Mouse (Mus musculus): ENCODE measurements around the gene Smg7. TPM values are rescaled to one million over a fixed set of nuclear protein-coding genes. Genes with fewer than 3 reads are reported as not detected.
A peak's percentile ranks its signal among the peaks of the same experiment; 100 is the strongest.
"Not testable (repeated sequence)": the region's sequence is repeated elsewhere in the genome, so short reads cannot be mapped to it uniquely, and the experiment has no call there.

Smg7 gene
- total RNA-seq (2021), result 10 to 100 TPM; 80.8 to 84.8 TPM

DNA sequence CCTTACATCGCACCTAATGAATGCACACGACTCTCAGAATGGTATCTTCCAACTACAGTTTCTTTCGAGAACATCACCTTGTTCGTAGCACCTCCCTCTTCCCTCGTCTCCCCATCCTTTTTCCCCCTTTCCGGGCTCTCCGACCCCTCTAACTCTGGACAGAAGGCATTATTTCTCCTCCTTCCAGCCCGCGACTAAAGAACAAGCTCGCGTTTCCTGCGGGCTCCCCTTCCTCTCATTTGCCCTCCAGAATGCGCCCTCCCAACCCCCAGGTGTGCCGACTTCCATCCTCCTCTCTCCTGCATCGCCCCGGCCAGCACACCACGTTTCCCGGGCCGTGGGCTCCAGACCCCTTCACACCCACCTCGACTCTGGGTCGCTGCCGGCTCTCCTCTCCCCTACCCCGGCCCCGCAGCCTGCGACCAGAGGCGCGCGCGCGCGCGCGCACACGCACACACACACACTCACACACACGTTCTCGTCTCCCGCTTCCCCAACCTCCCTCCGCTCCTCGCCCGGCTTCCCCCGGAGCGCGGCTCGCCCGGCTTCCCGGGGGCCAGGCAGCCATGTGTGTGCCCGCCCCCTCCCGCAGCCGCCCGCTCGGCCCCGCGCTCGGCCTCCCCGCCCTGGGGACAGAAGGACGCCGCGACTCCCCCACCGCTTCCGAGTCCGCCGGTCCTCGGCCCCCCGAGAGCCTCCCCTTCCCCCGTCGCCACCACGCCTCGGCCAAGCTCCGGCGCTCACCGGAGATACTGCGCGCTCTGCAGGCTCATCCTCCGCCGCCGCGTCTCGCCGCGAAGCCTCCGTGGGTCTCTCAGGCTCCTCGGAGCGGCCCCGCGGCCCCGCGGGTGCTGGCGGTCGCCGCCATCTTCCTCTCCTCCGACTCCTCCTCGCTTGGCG, at the start of gene Smg7:
TSS of gene Smg7 (minus strand) at position 882 of the 900 bp plus-strand sequence.
- peak; percentile 70 for DNase-seq
- intact Hi-C loops (cut with DNase I), result no loop called here

DNA sequence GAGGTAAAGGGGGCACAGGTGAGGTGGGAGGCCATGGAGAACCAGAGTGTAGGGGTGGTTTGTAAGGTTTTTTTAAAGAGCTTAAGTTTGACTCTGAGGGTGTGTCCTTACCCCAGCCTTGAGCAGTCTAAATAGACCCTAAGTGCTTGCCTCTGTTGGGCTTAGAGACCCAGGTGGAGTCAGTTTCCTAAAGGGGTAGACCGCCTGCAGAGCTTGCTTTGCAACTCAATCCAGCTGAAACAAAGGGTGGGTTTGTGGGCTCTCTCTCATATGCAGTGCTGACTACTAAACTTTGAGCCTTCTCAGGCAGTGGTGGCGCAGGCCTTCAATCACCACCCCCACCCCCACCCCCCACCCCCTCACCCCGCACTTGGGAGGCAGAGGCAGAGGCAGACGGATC, 40.5 kb upstream of the Smg7 start:
- no peak for DNase-seq
- intact Hi-C loops (cut with DNase I), result no loop called here

DNA sequence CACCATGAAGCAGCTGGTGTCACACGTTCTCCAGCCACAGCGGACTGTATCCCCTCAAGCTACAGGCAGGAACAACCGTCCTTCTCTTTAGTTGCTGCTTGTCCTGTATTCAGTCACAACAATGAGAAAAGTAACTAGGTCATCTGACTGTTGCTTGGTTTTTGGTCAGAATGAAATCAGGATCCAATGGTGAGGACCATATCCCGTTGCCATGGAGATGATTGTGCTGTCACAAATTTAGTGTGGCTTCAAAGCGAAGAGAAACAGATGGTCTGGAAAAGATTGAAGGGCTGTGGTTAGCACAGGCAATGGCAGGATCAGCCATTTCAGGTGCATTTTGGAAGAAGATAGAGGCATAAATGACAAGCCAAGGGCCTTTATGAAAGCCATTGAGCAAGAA, 33.9 kb upstream of the Smg7 start:
- intact Hi-C loops (cut with DNase I), result no loop called here
- no peak for DNase-seq

DNA sequence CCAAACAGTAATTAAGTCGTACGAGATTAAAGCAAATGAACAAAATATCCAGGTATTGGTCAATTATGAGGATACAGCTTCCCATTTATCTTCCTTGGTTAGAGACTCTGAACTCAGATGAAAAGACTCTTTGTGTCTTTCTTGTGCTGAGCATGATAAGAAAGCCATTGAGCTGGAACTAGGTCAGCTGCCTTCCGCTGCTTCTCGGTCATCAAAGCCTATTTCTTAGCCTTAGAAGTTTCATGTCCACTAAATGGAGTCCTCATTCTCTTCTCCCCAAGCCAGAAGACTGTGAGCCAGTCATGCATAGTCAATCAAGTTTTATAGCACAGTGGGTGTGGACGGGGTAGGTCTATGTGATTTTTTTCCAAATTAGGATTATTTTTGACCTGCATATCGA, 33.0 kb upstream of the Smg7 start:
- intact Hi-C loops (cut with DNase I), result no loop called here
- DNase-seq, result no peak

DNA sequence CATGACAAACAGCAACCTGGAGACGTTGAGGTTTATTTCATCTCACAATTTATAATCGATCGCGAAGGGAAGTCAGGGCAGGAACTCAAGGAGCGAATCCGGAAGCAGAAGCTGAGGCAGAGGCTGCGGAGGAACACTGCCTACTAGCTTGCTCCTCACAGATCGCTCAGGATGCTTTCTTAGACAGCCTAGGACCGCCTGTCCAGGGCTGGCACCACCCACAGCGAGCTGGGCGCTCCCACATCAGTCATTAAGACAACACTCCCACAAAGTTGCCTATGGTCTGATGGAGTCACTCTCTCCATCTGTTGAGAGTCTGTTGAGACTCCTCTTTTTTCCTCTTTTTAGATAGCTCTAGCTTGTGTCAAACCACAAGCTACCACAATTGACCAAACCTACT, 31.5 kb upstream of the Smg7 start:
- intact Hi-C loops (cut with DNase I), result no loop called here
- no peak for DNase-seq

DNA sequence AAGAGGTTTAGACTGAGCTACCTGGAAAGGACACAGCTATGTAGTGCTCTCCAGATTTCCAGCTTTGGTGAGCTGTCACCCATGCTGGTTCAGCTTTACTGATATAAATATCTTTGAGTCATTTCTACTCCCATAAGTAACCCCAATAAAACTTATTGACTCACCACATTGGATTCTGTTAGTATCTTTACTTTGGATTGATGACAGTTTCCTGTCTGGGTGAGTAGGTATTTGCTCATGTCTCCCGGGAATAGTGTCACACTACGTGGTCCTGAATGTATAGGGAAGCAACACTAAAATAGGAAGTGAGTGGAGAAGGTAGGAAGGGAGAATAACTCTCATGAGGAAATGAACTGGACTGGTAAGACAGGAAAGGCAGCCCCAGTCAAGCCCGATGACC, 19.3 kb upstream of the Smg7 start:
- no peak for DNase-seq
- intact Hi-C loops (cut with DNase I), result no loop called here

DNA sequence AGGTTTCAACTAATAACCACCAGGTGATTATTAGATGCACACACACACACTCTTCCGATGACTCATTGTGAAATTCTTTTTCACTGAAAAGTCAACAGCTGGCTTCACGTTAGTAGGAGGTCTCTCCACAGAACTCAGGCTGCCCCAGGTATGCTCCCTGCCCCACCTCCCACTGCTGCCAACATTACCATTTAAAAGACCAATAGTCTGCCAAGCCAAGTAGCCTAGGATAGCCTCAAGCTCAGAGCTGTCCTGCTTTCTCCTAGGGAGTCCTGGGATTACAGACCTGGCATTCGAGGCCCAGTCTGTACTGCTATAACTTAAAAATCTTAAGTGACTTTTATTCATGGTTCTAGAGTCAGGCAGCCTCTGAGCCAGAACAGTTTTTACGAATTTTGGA, 15.2 kb upstream of the Smg7 start:
- no peak for DNase-seq
- intact Hi-C loops (cut with DNase I), result no loop called here

DNA sequence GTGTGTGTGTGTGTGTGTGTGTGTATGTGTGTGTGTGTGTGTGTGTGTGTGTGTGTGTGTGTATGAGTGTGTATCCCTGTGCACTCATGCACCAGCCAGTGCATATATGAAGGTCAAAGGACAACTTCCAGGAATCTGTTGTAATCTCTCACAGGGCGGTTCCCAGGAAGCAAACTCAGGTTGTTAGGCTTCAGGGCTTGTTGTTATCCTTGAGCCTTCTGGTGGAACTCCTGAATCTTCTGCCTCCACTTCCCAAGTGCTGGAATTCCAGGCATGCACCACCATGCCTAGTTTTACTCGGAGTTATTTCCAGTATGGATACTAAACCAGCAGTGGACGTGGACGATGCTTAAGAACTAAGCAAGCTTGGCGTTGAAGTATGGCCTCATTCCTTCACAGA, 14.5 kb upstream of the Smg7 start:
- DNase-seq, result no peak
- intact Hi-C loops (cut with DNase I), result no loop called here

DNA sequence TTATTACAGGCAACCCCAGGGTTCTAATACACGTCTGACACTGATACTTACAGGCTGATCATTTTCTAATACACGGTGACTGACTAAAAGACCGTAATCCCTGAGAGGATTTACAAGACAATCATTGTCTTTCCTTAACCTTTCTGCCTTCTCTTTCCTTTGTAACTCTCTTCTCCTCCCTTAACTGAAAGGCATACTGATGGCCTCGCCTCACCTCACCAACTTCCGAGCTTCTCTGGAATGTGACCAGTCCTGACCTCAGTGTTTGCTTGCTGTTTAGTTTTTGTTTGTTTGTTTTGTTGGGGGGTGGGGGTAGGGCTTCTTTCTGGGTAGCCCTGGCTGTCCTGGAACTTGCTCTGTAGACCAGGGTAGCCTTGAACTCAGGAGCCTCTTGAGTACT, 13.3 kb upstream of the Smg7 start:
- no peak for DNase-seq
- intact Hi-C loops (cut with DNase I), result no loop called here

DNA sequence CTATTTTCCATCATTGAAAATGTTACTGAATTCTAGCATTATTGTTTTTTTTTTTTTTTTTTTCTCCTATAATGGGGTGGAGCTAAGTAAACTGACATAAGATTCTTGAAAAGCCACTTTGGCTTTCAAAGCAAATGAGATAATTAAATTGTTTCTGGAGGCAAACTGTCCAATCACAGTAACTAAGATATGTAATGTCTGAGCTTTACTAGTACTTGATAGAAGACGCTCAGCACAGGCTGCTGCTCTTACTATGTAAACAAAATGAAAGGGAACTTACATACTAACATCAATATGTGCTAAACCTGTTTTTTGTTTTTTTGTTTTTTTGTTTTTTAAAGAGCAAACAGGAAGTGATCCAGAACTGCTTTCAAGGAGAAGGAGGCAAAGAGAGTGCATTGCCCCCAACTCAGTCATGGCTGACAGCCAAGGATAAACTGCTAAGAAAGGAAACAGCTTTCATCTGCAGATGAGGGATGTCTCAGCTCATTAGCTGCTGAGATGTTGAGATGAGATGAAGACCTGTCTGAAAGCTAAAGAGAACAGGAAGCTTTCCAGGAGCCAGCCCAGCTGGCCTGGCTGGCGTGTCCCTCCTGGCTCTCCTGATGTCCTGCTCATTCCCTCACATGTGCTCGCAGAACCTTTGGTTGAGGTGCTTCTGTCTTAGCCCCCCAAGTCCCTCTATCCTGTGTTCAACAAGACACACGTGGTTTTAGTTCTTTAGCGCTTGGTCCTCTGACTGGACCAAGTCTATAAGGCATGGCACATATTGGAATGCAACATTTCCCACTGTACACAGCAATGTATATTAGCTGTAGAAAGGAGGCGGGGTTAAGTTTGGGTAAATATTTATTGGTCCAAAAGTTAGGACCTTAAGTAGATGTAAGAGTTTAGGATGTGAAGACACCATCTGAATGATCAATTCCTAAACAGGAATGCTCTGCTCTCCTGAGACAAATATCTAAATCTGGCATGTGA, 11.3 kb upstream of the Smg7 start:
- intact Hi-C loops (cut with DNase I), result no loop called here
- DNase-seq, result peak; percentile 4

DNA sequence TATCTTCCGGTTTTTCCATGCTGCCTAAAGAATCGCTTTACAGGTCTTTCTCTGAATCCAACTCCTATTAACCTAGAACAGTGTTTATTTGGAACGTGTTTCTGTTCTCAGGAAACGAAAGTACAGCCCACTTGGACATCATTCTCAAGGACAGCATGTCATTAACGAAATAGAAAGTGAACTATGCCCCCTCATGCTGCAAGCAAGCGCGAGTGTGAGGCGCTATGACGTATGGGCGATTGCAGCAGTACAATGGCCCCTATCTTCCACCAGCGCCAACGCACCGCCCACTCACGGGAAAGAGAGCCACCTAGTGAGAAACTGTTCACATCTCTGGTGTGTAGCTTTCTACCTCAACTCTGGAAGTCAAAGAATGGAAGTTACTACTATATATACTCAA, 2.0 kb upstream of the Smg7 start:
- intact Hi-C loops (cut with DNase I), result no loop called here
- DNase-seq, result peak; percentile 80

DNA sequence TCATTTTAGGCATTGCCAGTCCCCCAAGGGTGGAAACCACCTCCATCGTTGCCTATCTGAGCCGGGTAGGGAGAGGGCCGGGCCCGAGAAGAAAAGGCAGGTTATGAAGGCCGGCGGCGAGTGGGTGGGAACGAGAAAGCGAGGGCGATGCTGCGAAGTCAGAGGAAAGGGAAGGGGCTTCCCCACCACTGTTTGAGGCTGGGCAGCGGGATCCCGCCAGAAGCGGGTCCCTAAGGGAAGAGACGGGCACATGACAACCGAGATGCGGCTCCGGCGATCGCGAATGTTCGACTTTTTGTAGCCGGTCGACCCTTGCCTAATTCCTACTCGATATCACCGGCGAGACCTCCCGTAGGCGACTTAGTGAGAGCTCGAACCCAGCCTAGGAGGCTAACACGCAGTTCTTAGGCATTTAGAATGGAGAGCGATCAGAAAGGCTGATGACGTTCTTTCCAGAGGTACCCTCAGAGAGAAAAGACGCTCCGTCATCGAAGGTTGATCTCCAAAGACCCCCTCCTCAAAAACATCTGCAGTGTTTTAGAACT, 1.2 kb upstream of the Smg7 start:
- intact Hi-C loops (cut with DNase I), result no loop called here

DNA sequence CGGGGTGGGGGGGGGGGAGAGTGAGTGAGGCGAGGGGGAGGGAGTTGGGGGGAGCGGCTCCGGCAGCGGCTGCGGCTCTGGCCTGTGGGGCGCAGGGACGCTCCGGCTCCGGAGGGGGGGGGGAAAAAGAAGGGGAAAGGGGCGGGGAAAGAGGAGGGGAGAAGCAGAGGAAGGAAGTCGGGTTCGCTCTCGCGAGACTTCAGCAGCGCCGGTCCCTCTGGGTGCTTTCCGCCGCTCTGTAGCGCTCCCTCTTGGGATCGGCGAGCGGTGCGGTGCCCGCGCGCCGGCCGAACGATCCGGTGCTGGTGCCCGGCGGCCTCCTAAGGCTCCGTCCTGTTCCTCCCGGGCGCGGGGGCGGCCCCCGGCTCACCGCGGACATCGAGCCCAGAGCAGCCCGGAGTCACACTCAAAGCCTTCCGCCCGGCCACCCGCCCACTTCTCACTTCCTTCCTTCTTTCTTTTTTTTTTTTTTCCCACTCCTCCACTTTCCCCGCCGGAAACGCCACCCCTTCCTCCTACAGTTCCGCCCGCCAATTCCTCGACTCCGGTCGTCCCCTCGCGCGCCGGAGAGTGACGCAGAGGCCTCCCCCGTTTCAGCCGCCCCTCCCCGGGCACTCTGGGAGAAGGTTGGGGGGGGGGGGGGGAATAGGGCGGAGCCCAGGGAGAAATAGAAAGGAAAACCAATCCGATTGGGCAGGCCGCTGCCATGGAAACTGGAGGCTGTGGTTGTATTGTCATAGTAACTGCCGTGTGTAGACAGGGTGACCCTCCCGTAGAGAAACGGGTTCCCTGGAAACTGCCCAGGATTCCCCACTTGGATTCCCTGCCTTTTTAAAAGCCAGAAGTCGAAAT, 445 bp upstream of the Smg7 start:
- DNase-seq, result peak; percentile 98
- intact Hi-C loops (cut with DNase I), result no loop called here

More for the DNA sequence above, 1.2 kb upstream of the Smg7 start:
- DNase-seq, result no peak

DNA sequence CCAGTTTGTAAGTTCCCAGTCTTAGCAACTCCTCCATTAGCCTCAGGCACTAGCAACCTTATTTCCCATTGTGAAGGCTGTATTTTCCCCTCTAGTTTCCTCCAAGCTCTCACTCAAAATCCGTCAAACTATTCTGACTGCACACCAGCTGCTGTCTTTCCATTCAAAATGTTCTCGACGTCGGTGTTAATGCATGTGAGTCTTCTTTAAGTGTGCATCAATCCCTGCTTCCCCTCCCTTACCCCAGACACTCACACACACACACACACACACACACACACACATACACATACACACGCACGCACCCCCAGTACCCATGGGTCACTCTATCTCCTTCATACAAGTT, 1.1 kb downstream of the Smg7 start:
- DNase-seq, result no peak
- intact Hi-C loops (cut with DNase I), result no loop called here

DNA sequence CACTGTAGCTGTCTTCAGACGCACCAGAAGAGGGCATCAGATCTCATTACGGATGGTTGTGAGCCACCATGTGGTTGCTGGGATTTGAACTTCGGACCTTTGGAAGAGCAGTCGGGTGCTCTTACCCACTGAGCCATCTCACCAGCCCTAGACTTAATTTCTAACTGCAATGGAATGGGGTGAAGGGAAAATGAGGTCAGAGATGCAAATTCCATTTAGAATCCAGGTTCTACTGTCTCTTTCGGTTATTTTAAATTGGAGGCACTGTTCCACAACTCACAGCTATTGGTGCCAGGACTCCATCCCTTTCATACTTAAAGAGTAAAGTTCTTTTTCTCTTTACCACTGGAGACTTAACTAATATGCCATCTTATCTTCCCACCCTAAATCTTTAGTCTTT, 14.4 kb downstream of the Smg7 start:
- intact Hi-C loops (cut with DNase I); DNase-seq: not testable (repeated sequence)

DNA sequence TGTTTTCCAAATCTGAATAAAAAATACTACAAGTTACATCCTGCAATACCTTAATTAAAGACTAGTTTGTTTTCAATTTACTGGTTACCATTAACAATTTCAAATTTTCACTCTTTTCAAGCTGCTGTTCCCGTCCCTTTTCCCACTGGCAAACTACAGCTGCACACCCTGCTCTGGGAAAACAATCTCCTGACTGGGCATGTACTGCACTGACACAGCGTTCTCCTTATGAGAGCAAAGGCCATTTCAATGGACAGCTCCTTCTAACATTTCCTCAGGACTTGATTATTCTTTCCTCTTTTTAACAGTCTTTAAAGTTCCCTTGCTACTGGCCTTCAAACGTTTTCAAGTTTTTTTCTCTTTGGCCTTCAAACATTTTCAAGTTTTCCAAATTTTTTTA, 31.4 kb downstream of the Smg7 start:
- no peak for DNase-seq
- intact Hi-C loops (cut with DNase I), result no loop called here

DNA sequence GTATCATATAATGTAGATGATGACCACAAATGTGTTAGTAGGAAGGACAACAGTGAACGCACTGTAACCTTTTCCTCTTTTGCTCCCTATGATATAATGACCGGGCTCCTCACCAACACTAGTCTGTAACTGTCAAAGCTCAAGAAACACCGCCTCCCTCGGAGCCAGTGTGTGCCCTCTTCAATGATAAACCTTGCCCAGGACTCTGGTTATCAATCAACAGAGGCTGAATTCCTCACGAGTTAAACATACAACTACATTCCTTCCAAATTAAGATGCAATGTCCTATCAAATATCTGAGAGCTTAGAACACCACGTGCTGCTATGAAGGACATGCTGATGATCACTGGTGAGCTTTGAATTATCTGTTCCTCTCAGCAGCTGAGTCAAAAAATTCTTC, 32.5 kb downstream of the Smg7 start:
- intact Hi-C loops (cut with DNase I), result no loop called here
- no peak for DNase-seq

DNA sequence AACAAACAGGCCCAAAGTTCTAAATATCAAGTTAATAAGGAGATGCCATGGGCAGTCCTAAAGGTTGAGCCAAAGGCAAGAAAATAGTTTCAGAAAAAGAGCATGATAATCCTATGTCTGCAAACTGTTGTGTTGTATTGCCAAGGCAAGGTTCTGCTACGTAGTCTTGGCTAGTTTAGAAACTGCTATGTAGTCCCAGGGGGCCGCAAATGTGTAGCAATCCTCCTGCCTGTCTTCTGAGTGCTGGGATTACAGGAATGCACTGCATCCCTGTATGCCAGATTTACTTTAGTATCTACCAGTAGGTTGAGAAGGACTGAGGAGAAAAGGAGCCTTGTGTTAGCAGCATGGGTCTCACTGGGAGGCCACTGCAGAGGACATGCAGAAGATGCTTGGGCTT, 55.6 kb downstream of the Smg7 start:
- intact Hi-C loops (cut with DNase I), result loop anchor here (10.0 kb wide), 1 partner anchor 322 kb away; no protein-coding TSS in a partner anchor
- DNase-seq, result no peak

DNA sequence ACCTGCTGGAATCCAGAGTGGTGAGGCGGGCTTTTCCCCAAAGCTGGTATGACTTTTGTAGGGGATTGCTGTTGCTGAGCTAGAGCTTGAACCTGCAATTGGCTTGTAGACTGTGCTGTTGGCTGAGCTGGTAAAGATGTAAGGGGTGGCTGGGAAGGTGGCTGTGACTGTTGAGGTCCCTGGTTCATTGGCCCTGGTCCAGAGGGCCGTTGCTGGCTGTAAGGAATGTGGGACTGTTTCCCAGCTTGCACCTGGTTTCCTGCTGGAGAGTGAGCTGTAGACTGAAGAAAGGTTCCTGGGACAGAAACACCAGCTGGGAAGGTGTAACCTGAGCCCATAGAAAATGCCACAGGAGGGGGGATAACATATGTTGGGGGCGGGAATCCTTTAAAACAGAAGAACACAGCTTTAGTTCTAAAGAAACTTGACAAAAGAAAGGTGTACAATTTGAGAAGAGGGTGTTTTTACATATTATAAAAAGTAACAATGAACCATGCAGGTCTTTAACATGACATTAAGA, 57.2 kb downstream of the Smg7 start:
- DNase-seq, result no peak

DNA sequence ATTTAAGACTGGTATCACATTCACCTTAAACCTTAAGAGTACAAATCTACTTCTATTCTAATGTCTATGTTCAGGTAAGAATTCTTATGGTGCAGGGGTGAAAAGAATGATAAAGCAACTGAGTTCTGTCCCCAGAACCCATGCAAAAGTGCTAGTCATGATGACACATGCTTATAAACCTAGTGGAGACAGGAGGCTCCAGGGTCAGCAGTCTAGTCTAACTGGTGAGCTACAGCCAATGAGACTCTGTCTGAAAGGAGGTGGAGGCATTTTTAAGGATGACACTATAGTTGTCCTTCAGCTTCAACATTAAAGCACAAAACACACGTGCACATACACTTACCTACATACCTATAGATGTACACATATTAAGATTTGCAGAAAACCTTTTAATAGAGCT, 57.8 kb downstream of the Smg7 start:
- intact Hi-C loops (cut with DNase I), result loop anchor here (5.0 to 10.0 kb wide), 2 partner anchors 72 to 320 kb away; no protein-coding TSS in a partner anchor

More for the DNA sequence above, 57.2 kb downstream of the Smg7 start:
- intact Hi-C loops (cut with DNase I), result loop anchor here (10.0 kb wide), 1 partner anchor 320 kb away; no protein-coding TSS in a partner anchor

More for the DNA sequence above, 57.8 kb downstream of the Smg7 start:
- no peak for DNase-seq
